Mouse (Mus musculus) kidney, postnatal 0 days (tissue): Measurements from ENCODE around the gene Esyt2. TPM values are rescaled to one million over a fixed set of nuclear protein-coding genes. Genes with fewer than 3 reads are reported as not detected.

ENCODE experiments used
- ATAC-seq: fragments of 200-750 bp; cut with Nextera tagmentation; replicated peaks from 2 replicates; pipeline ENCODE4 v1.8.0; 2017; ENCODE audit warnings: low read depth, moderate number of reproducible peaks, moderate TSS enrichment, moderate library complexity; ENCODE audit not compliant: low FRiP score
- DNase-seq: peaks from one replicate; pipeline ENCODE4 v3.0.0-alpha.2; 2016; ENCODE audit warnings: low spot score
- H3K27ac ChIP-seq: fragments of 300-500 bp; sonication (generic); 2 replicates; pipeline ENCODE4 v1.5.1; 2014; ENCODE audit warnings: mild to moderate bottlenecking
- H3K27me3 ChIP-seq: fragments of 300-500 bp; sonication (generic); 2 replicates; pipeline ENCODE4 v1.6.1; 2014; ENCODE audit warnings: low read length, mixed read lengths; ENCODE audit not compliant: insufficient read depth
- H3K36me3 ChIP-seq: fragments of 300-500 bp; sonication (generic); 2 replicates; pipeline ENCODE4 v1.6.1; 2014; ENCODE audit warnings: low read length, mixed read lengths; ENCODE audit not compliant: insufficient read depth
- H3K4me1 ChIP-seq: fragments of 300-500 bp; sonication (generic); replicated peaks from 2 replicates; pipeline ENCODE4 v1.6.1; 2014; ENCODE audit warnings: antibody characterized with exemption, low read length, mixed read lengths; ENCODE audit not compliant: insufficient read depth
- H3K4me2 ChIP-seq: fragments of 300-500 bp; sonication (generic); 2 replicates; pipeline ENCODE4 v1.6.1; 2014; ENCODE audit warnings: mild to moderate bottlenecking, low read length, moderate library complexity, mixed read lengths
- H3K4me3 ChIP-seq: fragments of 300-500 bp; sonication (generic); replicated peaks from 2 replicates; pipeline ENCODE4 v1.5.1; 2014; ENCODE audit warnings: low read depth, low read length
- H3K9ac ChIP-seq: fragments of 300-500 bp; sonication (generic); 2 replicates; pipeline ENCODE4 v1.6.1; 2014; ENCODE audit warnings: low read depth, low read length
- H3K9me3 ChIP-seq: fragments of 300-500 bp; sonication (generic); replicated peaks from 2 replicates; pipeline ENCODE4 v1.6.1; 2016; ENCODE audit warnings: low read length, inconsistent platforms, mixed read lengths
- CTCF ChIP-seq: IDR thresholded peaks from 2 replicates; pipeline ENCODE4 v1.5.1; 2016; ENCODE audit warnings: antibody characterized with exemption, low read depth, mild to moderate bottlenecking, moderate library complexity
- WGBS: fragments of 180-500 bp; shearing (Covaris S2); extraction: QIAGEN DNeasy Blood & Tissue Kit; methylation state at CpG from one replicate; pipeline ENCODE4 v1.1.7; 2014; 5-methylcytosine and 5-hydroxymethylcytosine counted together
- microRNA-seq: library from miRNA; unstranded; fragments of <30 nt; microRNA quantifications from one replicate; pipeline ENCODE4, GENCODE M21; 2016
- polyA plus RNA-seq: library from polyadenylated mRNA; unstranded; fragments of >200 nt; fragmentation: Nextera tagmentation; extraction: Ambion mirVana; gene quantifications from 2 replicates; pipeline ENCODE4 v1.2.1, GENCODE M21; 2015

Gene Esyt2
- polyA plus RNA-seq, 1 experiment from 2014 or later = 13.9 TPM

- Histone ChIP-seq H3K4me1 (no peaks in the 10 kb centered on the region), H3K27ac (no peak overlapping the region), H3K36me3 (peaks cover 23% of the 10 kb centered on the region), H3K9ac (no peak overlapping the region), H3K4me3 (no peak overlapping the region), H3K27me3 (no peaks in the 10 kb centered on the region), H3K4me2 (no peak overlapping the region), H3K9me3 (no peaks in the 10 kb centered on the region)
- WGBS = 87% methylated on average over 2 of the region's 2 CpGs
- DNase-seq = peak; percentile 22
- no peak for ATAC-seq
- TF ChIP-seq CTCF = no peak
Observed at GRCm38 (mm10) chr12:116435232-116435631, 154.2 kb downstream of the Esyt2 start.

- Histone ChIP-seq H3K4me2 (no peak overlapping the region), H3K27me3 (no peaks in the 10 kb centered on the region), H3K9ac (no peak overlapping the region), H3K36me3 (peaks cover 23% of the 10 kb centered on the region), H3K4me3 (no peak overlapping the region), H3K4me1 (no peaks in the 10 kb centered on the region), H3K9me3 (no peaks in the 10 kb centered on the region), H3K27ac (no peak overlapping the region)
- WGBS = 91% methylated on average over 3 of the region's 3 CpGs
- ATAC-seq (no peak), DNase-seq (no peak)
- TF ChIP-seq CTCF = no peak
Observed at GRCm38 (mm10) chr12:116436125-116436524, 155.1 kb downstream of the Esyt2 start.

- peak; percentile 46 for DNase-seq
- Histone ChIP-seq H3K9ac (no peak overlapping the region), H3K27ac (no peak overlapping the region), H3K4me1 (no peaks in the 10 kb centered on the region), H3K27me3 (no peaks in the 10 kb centered on the region), H3K4me3 (no peak overlapping the region), H3K9me3 (no peaks in the 10 kb centered on the region), H3K4me2 (no peak overlapping the region), H3K36me3 (peaks cover 21% of the 10 kb centered on the region)
- TF ChIP-seq CTCF = no peak
- peak; percentile 57 for ATAC-seq
- WGBS = 51% methylated on average over 5 of the region's 5 CpGs
Observed at GRCm38 (mm10) chr12:116438591-116438990, 157.6 kb downstream of the Esyt2 start.

Small RNA genes lying within 50 kb of the gene (microRNA-seq; reads per million reads assigned to microRNA genes)
- gene Gm23190 = not detected

Other genes with a start within 250 kb of the Esyt2 start
- gene Zfp386, start 233.5 kb upstream of the Esyt2 start, polyA plus RNA-seq = 47.0 and 47.5 TPM in 2 replicates
- gene Vipr2, start 203.5 kb upstream of the Esyt2 start, polyA plus RNA-seq = 0.54 and 0.59 TPM in 2 replicates
- gene Wdr60, start 18.2 kb upstream of the Esyt2 start, polyA plus RNA-seq = 16.6 and 18.2 TPM in 2 replicates
- not detected in 2 replicates for gene Gm11027, start 5.8 kb upstream of the Esyt2 start, polyA plus RNA-seq
- gene Ncapg2, start 124.2 kb downstream of the Esyt2 start, polyA plus RNA-seq = 12.7 and 15.7 TPM in 2 replicates
- 0.03 and 0.08 TPM in 2 replicates for gene Ptprn2, start 204.5 kb downstream of the Esyt2 start, polyA plus RNA-seq